Mouse (Mus musculus) cerebellum, adult 2 months (tissue): Measurements from ENCODE around the gene Kif5c. TPM values are rescaled to one million over a fixed set of nuclear protein-coding genes. Genes with fewer than 3 reads are reported as not detected.

Experiments
- DNase-seq, 2 experiments: peaks; one replicate each; pipeline ENCODE4 v3.0.0; 2021
- H3K27ac ChIP-seq: fragments of 200-500 bp; 2 replicates; pipeline ENCODE4 v1.5.1; 2012; ENCODE audit warnings: low read length, control low read depth, inconsistent platforms; ENCODE audit not compliant: insufficient read depth
- H3K27me3 ChIP-seq: fragments of 200-500 bp; 2 replicates; pipeline ENCODE4 v1.6.1; 2012; ENCODE audit warnings: inconsistent platforms, mild to moderate bottlenecking, low read length, moderate library complexity; ENCODE audit not compliant: control insufficient read depth, insufficient read depth
- H3K4me1 ChIP-seq: fragments of 200-500 bp; 2 replicates; pipeline ENCODE4 v1.6.1; 2011; ENCODE audit warnings: low read length; ENCODE audit not compliant: control insufficient read depth, insufficient read depth
- H3K4me3 ChIP-seq: fragments of 200-500 bp; replicated peaks from 2 replicates; pipeline ENCODE3; 2011; ENCODE audit warnings: mild to moderate bottlenecking, low read depth, low read length, control low read depth; ENCODE audit not compliant: insufficient read depth
- CTCF ChIP-seq: fragments of 200-500 bp; IDR thresholded peaks from 2 replicates; pipeline ENCODE4 v1.5.1; 2011; ENCODE audit warnings: low read depth, mild to moderate bottlenecking, control low read depth, low read length, moderate library complexity, borderline replicate concordance; ENCODE audit not compliant: insufficient read depth
- POLR2A ChIP-seq: fragments of 200-500 bp; IDR thresholded peaks from 2 replicates; pipeline ENCODE4 v1.6.1; 2011; ENCODE audit warnings: low read length, control low read depth, borderline replicate concordance; ENCODE audit not compliant: insufficient read depth
- WGBS: fragments of 180-500 bp; shearing (Covaris S2); methylation state at CpG from one replicate; pipeline ENCODE4 v1.1.7; 2018; 5-methylcytosine and 5-hydroxymethylcytosine counted together
- polyA plus RNA-seq: library from polyadenylated mRNA; depleted of rRNA; stranded (reverse); fragments of >200 nt; gene quantifications from 2 replicates; pipeline ENCODE4 v1.2.3, GENCODE M21; 2012

Kif5c gene
- polyA plus RNA-seq, 1 experiment = 257 TPM

- no peaks in the 10 kb centered on the region for H3K27me3 ChIP-seq
- H3K4me1 ChIP-seq = peaks cover 6% of the 10 kb centered on the region
- no peak overlapping the region for H3K4me3 ChIP-seq
- 83% methylated on average over 4 of the region's 4 CpGs for WGBS
- no peak overlapping the region for H3K27ac ChIP-seq
- DNase-seq = no peak
- no peak for TF ChIP-seq CTCF
- no peak for TF ChIP-seq POLR2A
These were observed 16.2 kb upstream of the Kif5c start for GRCm38 (mm10) chr2:49602791-49603349.

GRCm38 (mm10) chr2:49609611-49610010 is 9.5 kb upstream of the Kif5c start:
- WGBS = 20% methylated on average over 5 of the region's 5 CpGs
- Histone ChIP-seq H3K27me3 (no peaks in the 10 kb centered on the region), H3K4me1 (no peaks in the 10 kb centered on the region; the same call in 1 of the 2 replicates), H3K4me3 (no peak overlapping the region), H3K27ac (no peak overlapping the region)
- TF ChIP-seq CTCF (peak; percentile 4; the same call in 1 of the 2 replicates), POLR2A (no peak)
- DNase-seq = peak; percentile 61 to 80

- TF ChIP-seq POLR2A (no peak), CTCF (no peak)
- no peak for DNase-seq
- no peaks in the 10 kb centered on the region for H3K4me1 ChIP-seq
- no peaks in the 10 kb centered on the region for H3K27me3 ChIP-seq
- 89% methylated on average over 3 of the region's 3 CpGs for WGBS
- no peak overlapping the region for H3K4me3 ChIP-seq
- no peak overlapping the region for H3K27ac ChIP-seq
These were observed 2.3 kb upstream of the Kif5c start for GRCm38 (mm10) chr2:49616765-49617164.

- peak; percentile 62 to 68 for DNase-seq
- H3K4me1 ChIP-seq = no peaks in the 10 kb centered on the region; the same call in 1 of the 2 replicates
- TF ChIP-seq CTCF (no peak), POLR2A (no peak)
- H3K27me3 ChIP-seq = no peaks in the 10 kb centered on the region
- H3K4me3 ChIP-seq = peak overlapping the region; percentile 81
- under 1% methylated on average over 33 of the region's 33 CpGs for WGBS
- H3K27ac ChIP-seq = peak overlapping the region; percentile 91
These were observed 823 bp downstream of the Kif5c start for GRCm38 (mm10) chr2:49619719-49620522.

GRCm38 (mm10) chr2:49620626-49621117 is 1.6 kb downstream of the Kif5c start:
- 2% methylated on average over 14 of the region's 14 CpGs for WGBS
- TF ChIP-seq CTCF (no peak), POLR2A (peak; percentile 53; the same call in 1 of the 2 replicates)
- Histone ChIP-seq H3K4me1 (no peaks in the 10 kb centered on the region; the same call in 1 of the 2 replicates), H3K27ac (peak overlapping the region; percentile 91), H3K27me3 (no peaks in the 10 kb centered on the region), H3K4me3 (peak overlapping the region; percentile 81)
- DNase-seq = peak; percentile 71 to 73

- Histone ChIP-seq H3K4me1 (no peaks in the 10 kb centered on the region; the same call in 1 of the 2 replicates), H3K27ac (no peak overlapping the region), H3K27me3 (no peaks in the 10 kb centered on the region), H3K4me3 (peak overlapping the region; percentile 81)
- TF ChIP-seq CTCF (no peak), POLR2A (no peak; the same call in 1 of the 2 replicates)
- WGBS = 3% methylated on average over 1 of the region's 1 CpGs
- peak in 1 of 2 experiments; percentile 50 for DNase-seq
These were observed 2.1 kb downstream of the Kif5c start for GRCm38 (mm10) chr2:49621234-49621633.

- no peak for DNase-seq
- TF ChIP-seq POLR2A = no peak
- no peak for TF ChIP-seq CTCF
- 50% methylated on average over 1 of the region's 1 CpGs for WGBS
- Histone ChIP-seq H3K27ac (no peak overlapping the region), H3K4me3 (no peak overlapping the region), H3K4me1 (peaks cover 24% of the 10 kb centered on the region), H3K27me3 (no peaks in the 10 kb centered on the region)
These were observed 6.5 kb downstream of the Kif5c start for GRCm38 (mm10) chr2:49625581-49625980.

GRCm38 (mm10) chr2:49627611-49628010 is 8.5 kb downstream of the Kif5c start:
- H3K4me3 ChIP-seq = peak overlapping the region; percentile 13
- peak overlapping the region; percentile 51 for H3K27ac ChIP-seq
- peaks cover 34% of the 10 kb centered on the region for H3K4me1 ChIP-seq

More at GRCm38 (mm10) chr2:49627611-49628010, 8.5 kb downstream of the Kif5c start:
- no peaks in the 10 kb centered on the region for H3K27me3 ChIP-seq
- WGBS = 5% methylated on average over 7 of the region's 7 CpGs
- no peak for TF ChIP-seq POLR2A
- TF ChIP-seq CTCF = no peak
- peak; percentile 85 to 93 for DNase-seq
